Mouse (Mus musculus): ENCODE measurements at regions not wholly inside any gene's neighbourhood (a gene's known extent, or its start where the extent isn't known, plus 50 kb on each side); places are given as distances from the start of the nearest gene placed in this dataset.

GRCm38 (mm10) chr13:90425379-90425778 lies 336.0 kb upstream of the Xrcc4 start:
- no peak overlapping the region for H3K4me3 ChIP-seq (ENCODE audit: low read depth, low read length)
- H3K9ac ChIP-seq (ENCODE audit: low read depth, poor library complexity, severe bottlenecking), result no peak overlapping the region
- no peaks in the 10 kb centered on the region for H3K27me3 ChIP-seq (ENCODE audit: control insufficient read depth, insufficient read depth, low read length, poor library complexity, severe bottlenecking)
- H3K4me1 ChIP-seq (ENCODE audit: control insufficient read depth, insufficient read depth, low read length), result no peaks in the 10 kb centered on the region
- TF ChIP-seq EP300 (IDR thresholded peaks at IDR 0.05; ENCODE audit: insufficient read depth, low read depth, low read length), result no peak
- no peak for TF ChIP-seq POLR2A (IDR thresholded peaks at IDR 0.05; ENCODE audit: insufficient read depth, low read length)
- TF ChIP-seq CTCF (IDR thresholded peaks at IDR 0.05; ENCODE audit: low read depth, low read length), result no peak
- peaks cover 21% of the 10 kb centered on the region for H3K9me3 ChIP-seq (replicated peaks; ENCODE audit: control insufficient read depth, insufficient read depth, low read length, poor library complexity, severe bottlenecking)
- no peaks in the 10 kb centered on the region for H3K36me3 ChIP-seq (ENCODE audit: control insufficient read depth, insufficient read depth, low read length, poor library complexity, severe bottlenecking)
- H3K27ac ChIP-seq (ENCODE audit: insufficient read depth, low read length), result no peak overlapping the region

GRCm38 (mm10) chr13:90424541-90424940 lies 335.1 kb upstream of the Xrcc4 start:
- Histone ChIP-seq H3K27ac (ENCODE audit: insufficient read depth, low read length) (no peak overlapping the region), H3K36me3 (ENCODE audit: control insufficient read depth, insufficient read depth, low read length, poor library complexity, severe bottlenecking) (no peaks in the 10 kb centered on the region), H3K4me3 (ENCODE audit: low read depth, low read length) (no peak overlapping the region), H3K27me3 (ENCODE audit: control insufficient read depth, insufficient read depth, low read length, poor library complexity, severe bottlenecking) (no peaks in the 10 kb centered on the region), H3K9ac (ENCODE audit: low read depth, poor library complexity, severe bottlenecking) (no peak overlapping the region), H3K9me3 (replicated peaks; ENCODE audit: control insufficient read depth, insufficient read depth, low read length, poor library complexity, severe bottlenecking) (peaks cover 18% of the 10 kb centered on the region), H3K4me1 (ENCODE audit: control insufficient read depth, insufficient read depth, low read length) (no peaks in the 10 kb centered on the region)
- TF ChIP-seq CTCF (IDR thresholded peaks at IDR 0.05; ENCODE audit: low read depth, low read length) (no peak), POLR2A (IDR thresholded peaks at IDR 0.05; ENCODE audit: insufficient read depth, low read length) (no peak), EP300 (IDR thresholded peaks at IDR 0.05; ENCODE audit: insufficient read depth, low read depth, low read length) (no peak)

- H3K9me3 ChIP-seq (replicated peaks; ENCODE audit: control insufficient read depth, insufficient read depth, low read length, poor library complexity, severe bottlenecking), result no peaks in the 10 kb centered on the region
- H3K27ac ChIP-seq (ENCODE audit: insufficient read depth, low read length), result no peak overlapping the region
- H3K9ac ChIP-seq (ENCODE audit: low read depth, poor library complexity, severe bottlenecking), result no peak overlapping the region
Measured at GRCm38 (mm10) chr13:90420966-90421365, 331.6 kb upstream of the Xrcc4 start.

DNA sequence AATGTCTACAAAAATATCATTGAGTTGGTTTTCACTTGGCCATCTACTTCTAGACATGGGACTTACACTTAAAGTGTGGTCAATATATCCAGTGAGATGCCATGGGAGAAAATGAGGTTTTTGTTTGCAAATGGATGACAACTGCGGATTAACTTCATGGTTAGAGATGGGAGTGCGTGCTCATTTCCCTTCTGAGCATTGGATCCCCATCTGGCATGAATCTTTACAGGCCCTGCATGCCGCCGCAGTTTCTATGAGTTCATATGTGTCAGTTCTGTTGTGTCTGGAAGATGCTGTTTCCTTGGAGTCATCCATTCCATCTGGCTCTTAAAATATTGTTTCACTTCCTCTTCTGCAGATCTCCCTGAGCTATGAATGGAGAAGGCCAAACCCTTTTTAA lies 315.0 kb upstream of the Xrcc4 start:
- Histone ChIP-seq H3K27ac (ENCODE audit: insufficient read depth, low read length) (no peak overlapping the region), H3K4me1 (ENCODE audit: control insufficient read depth, insufficient read depth, low read length) (no peaks in the 10 kb centered on the region), H3K9me3 (replicated peaks; ENCODE audit: control insufficient read depth, insufficient read depth, low read length, poor library complexity, severe bottlenecking) (no peaks in the 10 kb centered on the region), H3K27me3 (ENCODE audit: control insufficient read depth, insufficient read depth, low read length, poor library complexity, severe bottlenecking) (no peaks in the 10 kb centered on the region), H3K4me3 (ENCODE audit: low read depth, low read length) (no peak overlapping the region), H3K36me3 (ENCODE audit: control insufficient read depth, insufficient read depth, low read length, poor library complexity, severe bottlenecking) (no peaks in the 10 kb centered on the region), H3K9ac (ENCODE audit: low read depth, poor library complexity, severe bottlenecking) (no peak overlapping the region)
- TF ChIP-seq POLR2A (IDR thresholded peaks at IDR 0.05; ENCODE audit: insufficient read depth, low read length), result no peak

More at GRCm38 (mm10) chr13:90420966-90421365, 331.6 kb upstream of the Xrcc4 start:
- Histone ChIP-seq H3K36me3 (ENCODE audit: control insufficient read depth, insufficient read depth, low read length, poor library complexity, severe bottlenecking) (no peaks in the 10 kb centered on the region), H3K4me3 (ENCODE audit: low read depth, low read length) (no peak overlapping the region), H3K27me3 (ENCODE audit: control insufficient read depth, insufficient read depth, low read length, poor library complexity, severe bottlenecking) (no peaks in the 10 kb centered on the region), H3K4me1 (ENCODE audit: control insufficient read depth, insufficient read depth, low read length) (peaks cover 1% of the 10 kb centered on the region)
- TF ChIP-seq EP300 (IDR thresholded peaks at IDR 0.05; ENCODE audit: insufficient read depth, low read depth, low read length) (no peak), CTCF (IDR thresholded peaks at IDR 0.05; ENCODE audit: low read depth, low read length) (no peak), POLR2A (IDR thresholded peaks at IDR 0.05; ENCODE audit: insufficient read depth, low read length) (no peak)

- Histone ChIP-seq H3K27ac (ENCODE audit: insufficient read depth, low read length) (no peak overlapping the region), H3K9me3 (replicated peaks; ENCODE audit: control insufficient read depth, insufficient read depth, low read length, poor library complexity, severe bottlenecking) (no peaks in the 10 kb centered on the region), H3K4me3 (ENCODE audit: low read depth, low read length) (no peak overlapping the region), H3K27me3 (ENCODE audit: control insufficient read depth, insufficient read depth, low read length, poor library complexity, severe bottlenecking) (no peaks in the 10 kb centered on the region), H3K36me3 (ENCODE audit: control insufficient read depth, insufficient read depth, low read length, poor library complexity, severe bottlenecking) (no peaks in the 10 kb centered on the region), H3K4me1 (ENCODE audit: control insufficient read depth, insufficient read depth, low read length) (no peaks in the 10 kb centered on the region), H3K9ac (ENCODE audit: low read depth, poor library complexity, severe bottlenecking) (no peak overlapping the region)
- TF ChIP-seq POLR2A (IDR thresholded peaks at IDR 0.05; ENCODE audit: insufficient read depth, low read length) (no peak), CTCF (IDR thresholded peaks at IDR 0.05; ENCODE audit: low read depth, low read length) (no peak), EP300 (IDR thresholded peaks at IDR 0.05; ENCODE audit: insufficient read depth, low read depth, low read length) (no peak)
Measured at GRCm38 (mm10) chr13:90402061-90402460, 312.7 kb upstream of the Xrcc4 start.

GRCm38 (mm10) chr13:90401496-90401895 lies 312.1 kb upstream of the Xrcc4 start:
- no peaks in the 10 kb centered on the region for H3K27me3 ChIP-seq (ENCODE audit: control insufficient read depth, insufficient read depth, low read length, poor library complexity, severe bottlenecking)
- no peaks in the 10 kb centered on the region for H3K4me1 ChIP-seq (ENCODE audit: control insufficient read depth, insufficient read depth, low read length)
- H3K27ac ChIP-seq (ENCODE audit: insufficient read depth, low read length), result no peak overlapping the region
- no peak for TF ChIP-seq EP300 (IDR thresholded peaks at IDR 0.05; ENCODE audit: insufficient read depth, low read depth, low read length)
- no peak for TF ChIP-seq POLR2A (IDR thresholded peaks at IDR 0.05; ENCODE audit: insufficient read depth, low read length)
- no peaks in the 10 kb centered on the region for H3K36me3 ChIP-seq (ENCODE audit: control insufficient read depth, insufficient read depth, low read length, poor library complexity, severe bottlenecking)
- H3K9ac ChIP-seq (ENCODE audit: low read depth, poor library complexity, severe bottlenecking), result no peak overlapping the region
- H3K9me3 ChIP-seq (replicated peaks; ENCODE audit: control insufficient read depth, insufficient read depth, low read length, poor library complexity, severe bottlenecking), result no peaks in the 10 kb centered on the region
- no peak overlapping the region for H3K4me3 ChIP-seq (ENCODE audit: low read depth, low read length)
